Mouse (Mus musculus) cerebellum, postnatal 14 days (tissue): Measurements from ENCODE around the gene Fiz1.

Source experiments
- DNase-seq, 2 experiments: peaks; one replicate each; pipeline ENCODE4 v3.0.0; 2021; ENCODE audit warnings: mixed read lengths in 2 of 2

The Fiz1 gene

DNA sequence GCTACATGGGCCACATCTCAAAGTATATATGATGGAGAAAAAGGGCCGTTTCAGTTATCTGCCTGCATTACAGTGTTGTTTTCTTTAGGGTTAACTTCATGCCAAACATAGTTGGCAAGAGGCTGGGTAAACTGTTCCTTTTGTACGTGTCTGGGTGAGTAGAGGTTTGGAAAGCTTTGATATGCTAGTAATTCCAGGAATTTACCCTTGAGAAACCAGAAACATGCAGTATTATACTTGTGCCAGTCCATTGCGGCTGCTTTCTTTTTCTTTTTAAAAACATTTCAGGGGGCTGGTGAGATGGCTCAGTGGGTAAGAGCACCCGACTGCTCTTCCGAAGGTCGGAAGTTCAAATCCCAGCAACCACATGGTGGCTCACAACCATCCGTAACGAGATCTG, 17.6 kb downstream of the Fiz1 start:
- DNase-seq = no peak

DNA sequence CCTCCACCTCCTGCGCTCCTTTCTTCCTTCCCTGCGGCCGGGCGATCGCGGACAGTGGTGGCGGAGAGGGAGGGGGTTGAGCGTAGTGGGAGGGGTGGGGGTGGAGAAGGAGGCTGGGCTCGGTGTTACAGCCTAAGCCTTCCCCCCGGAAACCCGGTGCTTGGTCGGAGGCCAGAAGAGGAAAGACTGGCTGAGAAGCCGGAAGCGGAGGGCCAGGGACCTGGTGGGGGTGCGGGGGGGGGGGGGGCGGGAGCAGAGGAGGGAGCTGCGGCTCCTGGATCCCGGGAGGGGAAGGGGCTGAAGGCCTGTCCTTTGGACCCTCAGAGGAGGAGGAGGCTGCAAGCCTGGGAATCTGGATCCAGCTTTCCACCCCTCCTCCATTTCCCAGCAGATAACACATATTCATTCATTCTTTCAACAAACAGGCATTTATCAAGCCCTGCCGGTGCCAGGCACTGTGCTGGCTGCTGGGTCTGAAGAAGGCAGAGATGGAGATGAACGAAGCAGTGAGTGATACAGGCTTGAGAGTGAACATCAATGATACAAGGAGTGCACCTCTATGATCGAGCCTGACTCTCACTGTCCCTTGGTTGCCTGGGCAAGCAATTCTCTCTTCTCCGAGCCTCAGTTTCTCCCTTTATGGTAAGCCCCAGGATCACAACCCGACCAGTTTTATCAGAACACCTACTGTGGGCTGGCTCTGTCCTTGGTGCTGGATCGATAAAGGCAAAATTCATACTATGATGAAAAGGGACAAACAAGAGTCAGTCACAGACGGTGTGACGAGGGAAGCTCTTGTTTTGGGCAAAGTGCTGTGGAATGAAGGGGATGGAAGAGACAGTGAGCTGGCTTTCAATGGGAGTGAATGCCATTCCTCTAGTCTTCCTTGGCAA, 18.2 kb downstream of the Fiz1 start, which contains the start of gene Zfp579:
TSS of gene Zfp579 (minus strand) at position 156 of the 893 bp plus-strand sequence.
- peak; percentile 98 to 99 for DNase-seq

DNA sequence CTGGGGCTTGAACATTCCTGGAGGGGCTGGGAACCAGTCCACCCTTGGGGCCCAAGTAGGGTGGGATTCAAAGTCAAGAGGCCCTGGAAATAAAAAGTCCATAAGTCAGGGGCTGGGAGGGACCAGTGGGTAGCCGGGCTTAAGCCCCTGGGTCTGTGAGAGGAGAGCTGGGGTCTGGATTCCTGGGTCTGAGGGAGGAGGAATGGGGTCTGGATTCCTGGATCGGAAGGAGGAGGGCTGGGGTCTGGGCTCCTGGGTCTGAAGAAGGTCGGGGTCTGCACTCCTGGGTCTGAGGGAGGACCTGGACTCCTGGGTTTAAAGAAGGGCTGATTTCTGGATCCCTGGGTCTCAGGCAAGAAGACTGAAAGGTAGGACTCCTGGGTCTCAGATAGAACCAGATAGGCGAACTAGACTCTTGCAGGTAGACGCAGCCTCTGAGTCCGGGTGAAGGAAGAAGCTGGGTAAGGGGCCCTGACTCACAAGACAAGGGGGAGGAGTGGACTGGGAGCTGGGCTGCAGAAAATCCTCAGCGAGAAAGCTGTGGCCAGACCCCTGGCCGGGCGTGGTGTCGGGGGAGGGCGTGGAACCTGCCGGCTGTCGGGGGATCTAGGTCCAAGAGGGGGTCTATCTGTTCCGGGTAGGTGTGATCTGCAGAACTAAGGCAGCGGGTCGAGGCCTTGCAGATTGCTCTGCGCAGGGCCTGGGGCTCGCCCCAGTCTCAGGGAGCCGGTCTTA, 19.1 kb downstream of the Fiz1 start:
- DNase-seq = no peak

DNA sequence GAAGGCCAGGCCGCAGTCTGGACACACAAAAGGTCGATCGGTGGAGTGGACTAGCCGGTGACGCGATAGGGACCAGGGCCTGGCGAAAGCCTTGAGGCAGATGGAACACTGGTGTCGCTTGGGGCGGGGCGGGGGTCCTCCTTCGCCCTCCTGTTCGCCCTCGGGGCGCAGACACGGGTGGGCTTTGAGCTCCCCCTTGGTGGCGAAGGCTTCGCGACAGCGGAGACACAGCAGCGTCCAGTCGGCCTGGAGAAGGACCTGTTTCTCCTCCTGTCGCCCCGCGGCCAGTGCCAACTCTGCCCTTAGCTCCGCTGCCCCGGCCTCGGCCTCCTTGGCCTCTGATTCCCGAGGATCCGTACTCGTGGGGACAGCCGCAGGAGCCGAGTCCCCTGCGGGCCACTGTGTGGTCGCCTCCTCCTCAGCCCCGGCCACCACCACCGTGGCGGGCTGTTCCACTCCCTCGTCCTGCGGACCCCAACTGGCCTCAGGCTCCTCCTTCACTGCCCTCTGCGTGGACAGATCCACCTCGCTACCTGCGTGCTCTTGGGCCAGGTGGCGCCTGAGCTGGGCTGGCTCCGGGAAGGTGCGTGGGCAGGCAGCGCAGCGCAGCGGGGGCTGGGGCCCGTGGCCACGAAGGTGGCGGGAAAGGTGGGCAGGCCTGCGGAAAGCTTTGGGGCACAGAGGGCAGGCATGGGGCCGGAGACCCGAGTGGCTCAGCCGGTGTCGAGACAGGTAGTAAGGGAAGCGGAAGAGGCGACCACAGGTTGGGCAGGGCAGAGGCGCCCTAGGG, 20.3 kb downstream of the Fiz1 start:
- peak; percentile 40 to 41 for DNase-seq

DNA sequence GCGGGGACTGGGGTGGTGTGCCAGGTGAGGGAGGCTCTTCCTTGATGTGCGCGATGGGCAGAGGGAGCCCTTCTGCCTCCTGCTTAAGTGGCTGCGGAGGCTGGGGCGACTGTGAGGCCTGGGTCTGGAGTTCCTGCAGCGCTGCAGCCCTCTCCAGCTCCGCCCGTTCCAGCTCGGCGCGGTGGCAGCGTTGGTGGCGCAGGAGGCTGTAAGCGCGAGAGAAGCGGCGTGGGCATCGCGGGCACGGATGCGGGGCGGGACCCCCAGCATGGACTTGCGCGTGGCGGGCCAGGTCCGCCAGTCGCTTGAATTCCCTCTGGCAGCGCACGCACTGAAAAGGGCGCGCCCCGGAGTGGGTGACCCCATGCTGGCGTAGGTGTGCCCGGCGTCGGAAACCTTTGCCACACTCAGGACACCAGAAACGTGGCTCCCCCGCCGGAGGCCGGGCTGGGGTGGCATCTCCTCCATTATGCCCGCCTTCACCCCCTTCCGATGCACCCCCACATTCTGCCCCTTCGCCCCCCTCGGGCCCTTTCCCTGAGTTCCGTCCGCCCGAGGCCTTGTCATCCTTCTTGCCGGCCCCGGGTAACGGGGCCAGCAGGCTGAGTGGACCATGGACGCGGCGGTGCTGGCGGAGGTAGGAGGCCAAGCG, 21.0 kb downstream of the Fiz1 start:
- DNase-seq = peak; percentile 32 to 42

DNA sequence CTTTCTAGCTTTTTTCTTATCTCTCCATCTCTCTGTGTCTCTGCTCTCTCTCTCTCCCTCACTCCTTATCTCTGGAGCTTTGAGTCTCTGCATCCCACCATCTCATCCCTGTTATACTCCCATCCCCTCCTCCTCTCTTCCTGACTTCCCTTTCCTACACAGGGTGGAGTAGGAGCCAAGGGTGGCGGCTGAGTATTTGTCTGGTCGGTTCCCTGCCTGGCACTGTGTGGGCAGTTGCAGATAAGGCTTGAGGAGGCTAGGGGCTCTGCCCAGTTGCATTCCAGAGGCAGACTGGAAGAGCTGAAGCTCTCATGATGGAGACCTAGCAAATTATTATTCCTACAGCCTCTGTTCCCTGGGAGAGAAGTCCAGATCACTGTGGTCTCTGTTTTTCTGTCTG, 26.2 kb downstream of the Fiz1 start:
- DNase-seq = no peak

DNA sequence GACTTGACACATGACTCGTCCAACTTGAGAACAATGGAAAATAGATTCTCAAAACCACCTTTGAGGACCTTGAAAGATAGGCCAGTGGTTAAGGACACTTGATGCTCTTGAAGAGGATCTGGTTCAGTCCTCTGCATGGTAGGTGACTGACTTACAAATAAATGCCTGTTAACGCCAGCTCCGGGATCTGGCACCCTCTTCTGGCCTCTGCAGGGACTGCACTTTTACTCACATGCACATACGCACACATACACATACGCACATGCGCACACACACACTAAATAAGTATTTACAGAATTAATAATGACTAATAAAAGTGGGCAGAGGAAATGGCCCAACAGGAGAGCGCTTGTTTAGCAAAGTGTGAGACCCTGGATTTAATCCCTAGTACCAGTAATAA, 37.7 kb downstream of the Fiz1 start:
- DNase-seq = no peak

DNA sequence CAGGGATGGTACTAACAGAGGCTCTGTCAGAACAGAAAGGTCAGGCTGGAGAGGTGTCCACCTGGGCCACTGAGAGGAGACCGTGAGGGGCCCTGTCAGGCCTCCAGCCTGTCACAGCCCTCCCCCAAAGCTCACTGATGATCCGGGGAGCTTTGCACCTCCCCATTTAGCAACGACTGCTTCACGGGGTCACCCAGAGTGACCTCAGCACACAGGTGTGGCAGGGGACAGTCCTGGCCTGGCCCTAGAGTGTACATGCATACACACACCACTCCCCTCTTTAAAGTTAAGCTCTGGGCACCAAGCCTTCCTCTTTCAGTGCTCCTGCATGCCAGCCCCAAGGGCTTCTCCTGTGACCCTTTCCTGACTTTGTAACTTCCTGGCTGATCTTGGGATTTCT, 39.0 kb downstream of the Fiz1 start:
- no peak for DNase-seq

DNA sequence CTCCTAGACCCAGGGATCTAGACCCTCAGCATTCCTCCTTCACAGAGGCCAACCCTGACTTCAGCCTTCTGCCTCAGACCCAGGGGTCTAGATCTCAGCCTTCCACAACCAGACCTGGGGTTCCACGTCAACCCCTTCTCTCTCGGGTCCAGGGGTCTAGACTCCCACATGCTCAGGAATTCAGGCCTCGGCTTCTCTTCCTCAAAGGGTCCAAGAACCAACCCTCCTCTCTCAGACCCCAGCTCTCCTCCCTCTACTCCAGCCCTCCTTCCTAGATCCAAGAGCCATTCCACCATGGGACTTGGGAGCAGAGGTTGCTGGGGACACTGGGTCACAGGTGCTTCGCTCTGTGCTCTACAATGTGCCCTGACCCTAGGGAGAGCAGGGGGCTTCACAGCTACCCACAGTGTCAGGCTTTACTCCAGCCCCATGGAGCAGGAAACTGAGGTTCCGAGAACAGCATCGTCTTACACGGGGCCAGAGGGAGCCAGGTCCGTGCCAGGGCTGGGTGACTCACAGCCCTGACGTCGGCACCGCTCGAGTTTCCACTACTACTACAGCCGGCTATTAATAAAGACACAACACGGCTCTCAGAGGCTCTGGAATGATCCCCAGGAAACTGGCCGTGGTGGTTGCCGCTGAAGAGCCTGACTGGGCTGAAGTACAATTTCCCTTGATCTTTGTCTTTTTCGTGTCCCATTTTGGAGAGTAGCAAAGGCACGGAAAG, 42.0 kb downstream of the Fiz1 start:
- no peak for DNase-seq

DNA sequence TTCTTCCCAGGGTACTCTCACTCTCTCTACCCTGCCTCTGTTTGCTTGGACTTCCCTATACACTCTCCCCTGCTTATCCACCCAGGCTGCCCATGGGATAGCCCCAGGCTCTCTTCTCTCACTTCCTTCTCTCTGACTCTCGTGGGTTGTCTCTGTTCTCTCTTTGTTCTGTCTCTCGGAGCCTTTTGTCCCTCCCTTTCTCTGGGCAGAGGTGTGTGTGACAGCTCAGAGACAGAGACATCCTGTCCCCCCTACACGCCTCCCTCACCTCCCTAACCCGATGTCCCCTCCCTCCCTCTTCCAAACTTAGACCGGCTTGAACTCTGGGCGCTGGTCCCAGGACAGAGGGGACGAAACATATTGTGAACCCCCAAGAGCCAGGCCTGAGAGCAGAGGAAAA, 42.8 kb downstream of the Fiz1 start:
- DNase-seq = no peak

DNA sequence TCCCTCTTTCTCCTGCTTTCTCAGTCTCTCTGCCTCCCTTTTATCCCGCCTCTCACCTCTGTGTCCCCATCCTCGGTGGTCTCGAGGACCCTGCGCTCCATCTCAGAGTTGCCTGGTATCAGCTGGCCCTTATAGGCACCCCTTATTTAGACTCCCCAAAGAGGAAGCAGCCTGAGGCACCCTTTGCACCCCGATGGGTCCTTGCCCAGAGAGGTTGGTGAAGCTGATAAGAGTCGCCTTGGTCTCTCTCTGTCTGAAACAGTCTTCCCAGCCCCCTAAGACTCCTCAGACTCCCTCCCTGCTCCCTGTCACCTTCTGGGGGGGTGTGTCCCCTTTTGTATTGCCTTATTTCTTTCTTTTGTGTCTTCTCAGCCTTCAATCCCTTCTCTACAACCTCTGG, 43.4 kb downstream of the Fiz1 start, which contains the start of gene Sbk3:
TSS of gene Sbk3 (minus strand) at position 101 of the 400 bp plus-strand sequence.
- no peak for DNase-seq

DNA sequence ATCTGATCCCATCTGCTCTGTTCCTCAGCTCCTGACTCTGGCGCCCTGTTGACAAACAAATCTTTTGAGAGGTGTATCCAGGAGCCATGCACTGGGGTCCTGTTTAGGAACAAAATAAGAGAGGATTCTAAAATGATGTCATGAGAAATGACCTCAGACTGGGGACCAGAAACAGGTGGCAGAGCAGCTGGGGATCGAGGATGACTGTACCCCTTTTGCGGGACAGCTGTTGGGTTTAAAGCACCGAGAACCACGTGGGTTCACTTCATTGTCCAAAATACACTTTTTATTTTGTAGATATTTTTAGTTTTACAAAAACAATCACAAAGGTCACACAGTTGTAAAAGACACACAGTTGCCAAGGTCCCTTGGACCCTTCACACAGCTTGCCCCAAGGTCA, 49.5 kb downstream of the Fiz1 start:
- DNase-seq = no peak

DNA sequence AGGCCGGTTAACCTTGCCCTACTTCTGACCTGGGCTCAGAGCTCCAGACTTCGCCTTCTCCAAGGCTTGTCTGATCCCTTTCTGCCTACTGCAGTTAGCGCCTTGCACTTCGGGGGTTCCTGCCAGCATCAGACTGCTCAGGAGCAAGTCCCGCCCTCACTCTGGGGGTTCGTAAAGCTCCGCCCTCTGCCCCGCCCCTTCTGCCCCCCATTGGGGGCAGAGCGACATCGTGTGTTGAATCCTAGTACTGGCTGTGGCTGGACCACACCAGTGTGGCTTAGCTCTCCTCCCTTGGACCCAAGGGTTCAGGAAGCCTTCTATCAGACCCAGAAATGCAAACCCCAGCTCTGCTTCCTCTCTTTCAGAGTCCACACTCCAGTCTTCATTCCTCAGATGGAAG, 50.2 kb downstream of the Fiz1 start, which contains the start of gene Sbk2:
TSS of gene Sbk2 (minus strand) at position 135 of the 400 bp plus-strand sequence.
- DNase-seq = peak; percentile 27 to 60

DNA sequence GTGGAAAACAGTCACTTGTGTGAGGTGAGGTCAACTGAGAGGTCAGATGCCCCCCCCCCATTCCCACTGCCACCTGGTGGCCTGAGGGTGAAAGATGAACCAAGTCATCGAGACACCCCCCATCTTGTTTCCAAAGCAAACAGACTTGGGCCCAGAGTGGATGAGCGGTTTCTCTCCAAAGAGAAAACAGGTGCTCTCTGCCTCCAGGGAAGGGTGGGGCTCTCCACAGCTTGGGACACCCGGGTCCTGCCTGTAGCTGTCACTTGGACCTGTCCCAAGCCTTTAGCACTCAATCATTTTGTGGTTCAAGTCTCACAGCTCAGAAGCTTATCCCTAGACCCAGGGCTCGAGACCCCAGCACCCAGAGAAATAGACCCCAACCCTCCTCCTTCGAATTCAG, 51.0 kb downstream of the Fiz1 start:
- no peak for DNase-seq

DNA sequence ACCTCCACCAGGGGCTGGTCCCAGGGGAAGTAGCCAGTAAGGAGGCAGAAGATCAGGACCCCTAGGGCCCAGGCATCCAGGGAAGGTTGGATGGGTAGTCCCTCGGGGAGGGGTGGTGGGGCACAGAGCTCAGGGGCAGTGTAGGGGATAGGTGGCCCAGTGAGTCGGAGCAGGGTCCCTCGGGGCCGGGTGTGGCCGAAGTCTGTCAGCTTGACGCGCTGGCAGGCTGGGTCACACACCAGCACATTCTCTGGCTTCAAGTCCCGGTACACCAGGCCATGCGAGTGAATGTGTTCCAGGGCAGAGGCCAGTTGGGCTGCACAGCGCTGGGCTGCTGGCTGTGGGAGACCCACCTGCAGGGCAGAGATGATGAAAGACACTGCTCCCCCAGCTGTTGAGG, 57.1 kb downstream of the Fiz1 start:
- DNase-seq = no peak
